Mouse (Mus musculus) embryonic facial prominence, embryonic 14.5 days (tissue): ENCODE measurements around the gene Ppp1r9b. TPM values are rescaled to one million over a fixed set of nuclear protein-coding genes. Genes with fewer than 3 reads are reported as not detected.
A peak's percentile ranks its signal among the peaks of the same experiment; 100 is the strongest.

Experiments
- ATAC-seq: fragments of 200-750 bp; cut with Nextera tagmentation; 2 replicates; pipeline ENCODE4 v1.8.0; 2017; ENCODE audit warnings: low read depth, moderate number of reproducible peaks, moderate TSS enrichment
- DNase-seq: peaks from one replicate; pipeline ENCODE4 v3.0.0-alpha.2; 2015; ENCODE audit warnings: low spot score
- H3K27ac ChIP-seq: fragments of 300-500 bp; sonication (generic); replicated peaks from 2 replicates; pipeline ENCODE4 v1.5.1; 2014; ENCODE audit warnings: low read depth, mild to moderate bottlenecking, low read length, moderate library complexity
- H3K27me3 ChIP-seq: fragments of 300-500 bp; sonication (generic); replicated peaks from 2 replicates; pipeline ENCODE4 v1.6.1; 2014; ENCODE audit warnings: low read length; ENCODE audit not compliant: control insufficient read depth, insufficient read depth
- H3K36me3 ChIP-seq: fragments of 300-500 bp; sonication (generic); 2 replicates; pipeline ENCODE4 v1.6.1; 2014; ENCODE audit warnings: low read length, mixed read lengths; ENCODE audit not compliant: control insufficient read depth, insufficient read depth
- H3K4me1 ChIP-seq: fragments of 300-500 bp; sonication (generic); 2 replicates; pipeline ENCODE4 v1.6.1; 2014; ENCODE audit warnings: antibody characterized with exemption, low read length; ENCODE audit not compliant: control insufficient read depth, insufficient read depth
- H3K4me2 ChIP-seq: fragments of 300-500 bp; sonication (generic); 2 replicates; pipeline ENCODE4 v1.6.1; 2014; ENCODE audit warnings: low read depth, mild to moderate bottlenecking, low read length, moderate library complexity, mixed read lengths
- H3K4me3 ChIP-seq: fragments of 300-500 bp; sonication (generic); 2 replicates; pipeline ENCODE4 v1.5.1; 2014; ENCODE audit warnings: low read depth, mild to moderate bottlenecking, low read length
- H3K9ac ChIP-seq: fragments of 300-500 bp; sonication (generic); 2 replicates; pipeline ENCODE4 v1.6.1; 2014; ENCODE audit warnings: low read depth, mild to moderate bottlenecking, low read length, moderate library complexity, mixed read lengths
- H3K9me3 ChIP-seq: fragments of 300-500 bp; sonication (generic); 2 replicates; pipeline ENCODE4 v1.6.1; 2016; ENCODE audit warnings: low read length; ENCODE audit not compliant: control insufficient read depth
- WGBS: fragments of 180-500 bp; shearing (Covaris S2); extraction: QIAGEN DNeasy Blood & Tissue Kit; methylation state at CpG from one replicate; pipeline ENCODE4 v1.1.7; 2014; 5-methylcytosine and 5-hydroxymethylcytosine counted together
- polyA plus RNA-seq: library from polyadenylated mRNA; unstranded; fragments of >200 nt; fragmentation: Nextera tagmentation; extraction: Ambion mirVana; gene quantifications from 2 replicates; pipeline ENCODE4 v1.2.1, GENCODE M21; 2014

Ppp1r9b gene
- polyA plus RNA-seq, 1 experiment from 2014 or later: 16.0 TPM

GRCm38 (mm10) chr11:95038818-95039655, 48.2 kb downstream of the Ppp1r9b start:
- ATAC-seq: no peak
- 82% methylated on average over 13 of the region's 13 CpGs for WGBS

GRCm38 (mm10) chr11:95039766-95040165, 48.9 kb downstream of the Ppp1r9b start:
- Histone ChIP-seq H3K36me3 (peaks cover 32% of the 10 kb centered on the region), H3K9ac (0 out of 2 replicates have a peak overlapping the region, but pooled peaks have one; percentile 82)

More at GRCm38 (mm10) chr11:95038818-95039655, 48.2 kb downstream of the Ppp1r9b start:
- DNase-seq: no peak
- H3K4me3 ChIP-seq: no peak overlapping the region
- H3K27me3 ChIP-seq: no peaks in the 10 kb centered on the region
- 0 out of 2 replicates have a peak, but pooled peaks cover 5% of the 10 kb centered on the region for H3K4me1 ChIP-seq
- no peak overlapping the region for H3K9ac ChIP-seq
- H3K27ac ChIP-seq: no peak overlapping the region
- no peak overlapping the region for H3K4me2 ChIP-seq
- H3K36me3 ChIP-seq: peaks cover 32% of the 10 kb centered on the region
- no peaks in the 10 kb centered on the region for H3K9me3 ChIP-seq

GRCm38 (mm10) chr11:95040491-95041138, 49.8 kb downstream of the Ppp1r9b start:
- 1% methylated on average over 20 of the region's 20 CpGs for WGBS
- Histone ChIP-seq H3K4me3 (peak overlapping the region; percentile 87), H3K4me1 (0 out of 2 replicates have a peak, but pooled peaks cover 5% of the 10 kb centered on the region), H3K9ac (peak overlapping the region; percentile 82), H3K4me2 (peak overlapping the region; percentile 75), H3K9me3 (no peaks in the 10 kb centered on the region), H3K36me3 (peaks cover 32% of the 10 kb centered on the region), H3K27ac (peak overlapping the region; percentile 76), H3K27me3 (no peaks in the 10 kb centered on the region)
- ATAC-seq: peak; percentile 15
- DNase-seq: peak; percentile 69

More at GRCm38 (mm10) chr11:95039766-95040165, 48.9 kb downstream of the Ppp1r9b start:
- Histone ChIP-seq H3K4me3 (no peak overlapping the region), H3K27ac (no peak overlapping the region), H3K27me3 (no peaks in the 10 kb centered on the region), H3K9me3 (no peaks in the 10 kb centered on the region), H3K4me1 (0 out of 2 replicates have a peak, but pooled peaks cover 5% of the 10 kb centered on the region), H3K4me2 (peak overlapping the region; percentile 75; the same call in 1 of the 2 replicates)
- ATAC-seq (no peak), DNase-seq (no peak)
- WGBS: 85% methylated on average over 4 of the region's 4 CpGs

GRCm38 (mm10) chr11:95041139-95041609, 50.3 kb downstream of the Ppp1r9b start, which contains the start of gene Pdk2:
TSS of gene Pdk2 (minus strand) at chr11:95041354.
- peak; percentile 98 for ATAC-seq
- Histone ChIP-seq H3K27me3 (no peaks in the 10 kb centered on the region), H3K9me3 (no peaks in the 10 kb centered on the region), H3K4me1 (0 out of 2 replicates have a peak, but pooled peaks cover 5% of the 10 kb centered on the region), H3K4me3 (peak within 1 kb of the TSS; percentile 87), H3K9ac (peak within 1 kb of the TSS; percentile 82), H3K36me3 (peaks cover 28% of the 10 kb centered on the region), H3K27ac (peak within 1 kb of the TSS; percentile 76), H3K4me2 (peak within 1 kb of the TSS; percentile 75)
- DNase-seq: peak; percentile 99
- under 1% methylated on average over 27 of the region's 41 CpGs for WGBS

GRCm38 (mm10) chr11:95042096-95042495, 51.3 kb downstream of the Ppp1r9b start:
- peak overlapping the region; percentile 75 for H3K4me2 ChIP-seq
- peak overlapping the region; percentile 28; the same call in 1 of the 2 replicates for H3K9ac ChIP-seq
- ATAC-seq (peak; percentile 42), DNase-seq (peak; percentile 91)
- H3K9me3 ChIP-seq: no peaks in the 10 kb centered on the region
- 2% methylated on average over 11 of the region's 11 CpGs for WGBS
- H3K27me3 ChIP-seq: no peaks in the 10 kb centered on the region
- peak overlapping the region; percentile 87 for H3K4me3 ChIP-seq
- 0 out of 2 replicates have a peak, but pooled peaks cover 5% of the 10 kb centered on the region for H3K4me1 ChIP-seq
- H3K36me3 ChIP-seq: peaks cover 22% of the 10 kb centered on the region
- no peak overlapping the region for H3K27ac ChIP-seq

GRCm38 (mm10) chr11:95043060-95043459, 52.2 kb downstream of the Ppp1r9b start:
- Histone ChIP-seq H3K9me3 (no peaks in the 10 kb centered on the region), H3K4me3 (no peak overlapping the region), H3K36me3 (peaks cover 13% of the 10 kb centered on the region; the same call in 1 of the 2 replicates), H3K27ac (no peak overlapping the region), H3K4me1 (0 out of 2 replicates have a peak, but pooled peaks cover 5% of the 10 kb centered on the region), H3K4me2 (no peak overlapping the region), H3K27me3 (no peaks in the 10 kb centered on the region), H3K9ac (no peak overlapping the region)
- 81% methylated on average over 4 of the region's 4 CpGs for WGBS
- DNase-seq (no peak), ATAC-seq (no peak)

GRCm38 (mm10) chr11:95043608-95044007, 52.8 kb downstream of the Ppp1r9b start:
- WGBS: 53% methylated on average over 7 of the region's 7 CpGs
- no peak for ATAC-seq
- Histone ChIP-seq H3K9me3 (no peaks in the 10 kb centered on the region), H3K9ac (no peak overlapping the region), H3K36me3 (0 out of 2 replicates have a peak, but pooled peaks cover 7% of the 10 kb centered on the region), H3K27ac (no peak overlapping the region), H3K4me2 (no peak overlapping the region), H3K4me1 (0 out of 2 replicates have a peak, but pooled peaks cover 5% of the 10 kb centered on the region), H3K27me3 (no peaks in the 10 kb centered on the region), H3K4me3 (no peak overlapping the region)
- DNase-seq: no peak

- H3K4me3 ChIP-seq: no peak overlapping the region
- H3K27ac ChIP-seq: no peak overlapping the region
- 0 out of 2 replicates have a peak overlapping the region, but pooled peaks have one; percentile 0 for H3K9ac ChIP-seq
- no peaks in the 10 kb centered on the region for H3K36me3 ChIP-seq
- H3K4me2 ChIP-seq: no peak overlapping the region
- H3K27me3 ChIP-seq: no peaks in the 10 kb centered on the region
- 0 out of 2 replicates have a peak, but pooled peaks cover 5% of the 10 kb centered on the region for H3K4me1 ChIP-seq
- no peaks in the 10 kb centered on the region for H3K9me3 ChIP-seq
- DNase-seq (no peak), ATAC-seq (no peak)
- WGBS: 56% methylated on average over 12 of the region's 13 CpGs
Observed at GRCm38 (mm10) chr11:95044185-95044870, 53.5 kb downstream of the Ppp1r9b start.
